Mouse (Mus musculus) thymus, adult 2 months (tissue): ENCODE results near the gene Ppm1h.

Experiments used
- CTCF ChIP-seq: fragments of 200-500 bp; IDR thresholded peaks from 2 replicates; pipeline ENCODE4 v1.5.1; 2012; ENCODE audit warnings: mild to moderate bottlenecking, control low read depth, low read length, moderate library complexity, borderline replicate concordance; ENCODE audit not compliant: control insufficient read depth, poor library complexity, insufficient read depth; ENCODE audit errors: extremely low read depth
- POLR2A ChIP-seq: fragments of 200-500 bp; IDR thresholded peaks from 2 replicates; pipeline ENCODE4 v1.6.1; 2012; ENCODE audit warnings: mild to moderate bottlenecking, low read length, control low read depth, moderate library complexity; ENCODE audit not compliant: control insufficient read depth, poor library complexity, insufficient read depth; ENCODE audit errors: extremely low read depth

GRCm38 (mm10) chr10:122931193-122931832 is 252.8 kb downstream of the Ppm1h start:
- TF ChIP-seq POLR2A (no peak), CTCF (no peak)
